Mouse (Mus musculus): ENCODE measurements at regions not wholly inside any gene's neighbourhood (a gene's known extent, or its start where the extent isn't known, plus 50 kb on each side); places are given as distances from the start of the nearest gene placed in this dataset.

- no peak for DNase-seq (ENCODE audit: low spot score)
Observed at GRCm38 (mm10) chr11:111155023-111155422, 89.1 kb downstream of the Kcnj2 start.

DNA sequence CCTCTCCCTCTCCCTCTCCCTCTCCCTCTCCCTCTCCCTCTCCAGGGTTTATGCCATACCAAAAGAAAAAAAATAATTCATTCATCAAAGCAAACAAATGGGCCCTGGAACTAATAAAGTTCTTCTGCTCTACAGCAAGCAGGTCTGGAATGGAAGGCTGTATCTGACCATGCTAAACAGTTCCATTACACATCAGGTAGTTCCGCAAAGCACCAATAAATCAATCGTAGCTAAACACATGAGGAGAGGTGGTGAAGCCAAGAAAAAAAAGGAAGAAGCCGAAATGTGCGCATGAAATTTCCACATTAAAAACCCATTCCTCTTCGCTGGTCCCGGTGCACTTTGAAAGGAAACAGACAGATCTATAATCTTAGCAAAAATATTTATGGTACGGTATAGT, 89.8 kb downstream of the Kcnj2 start:
- DNase-seq (ENCODE audit: low spot score), result no peak

DNA sequence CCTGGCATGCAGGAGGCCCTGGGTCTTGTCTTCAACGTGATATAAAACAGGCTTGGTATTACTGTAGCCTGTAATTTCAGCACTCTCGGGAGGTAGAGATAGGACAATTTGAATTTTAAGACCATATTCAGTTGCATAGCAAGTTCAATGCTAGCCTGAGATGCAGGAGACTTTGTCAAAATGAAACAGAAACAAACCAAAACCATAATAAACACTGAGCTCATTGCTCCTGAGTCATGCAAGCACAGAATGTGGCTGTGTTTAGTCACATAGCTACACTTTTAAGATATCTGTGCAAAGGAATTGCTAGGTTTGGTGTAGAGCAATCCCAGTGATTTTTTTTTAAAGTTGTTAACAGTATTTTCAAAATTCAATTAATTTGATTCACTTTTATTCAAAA, 93.3 kb downstream of the Kcnj2 start:
- DNase-seq (ENCODE audit: low spot score), result no peak

DNA sequence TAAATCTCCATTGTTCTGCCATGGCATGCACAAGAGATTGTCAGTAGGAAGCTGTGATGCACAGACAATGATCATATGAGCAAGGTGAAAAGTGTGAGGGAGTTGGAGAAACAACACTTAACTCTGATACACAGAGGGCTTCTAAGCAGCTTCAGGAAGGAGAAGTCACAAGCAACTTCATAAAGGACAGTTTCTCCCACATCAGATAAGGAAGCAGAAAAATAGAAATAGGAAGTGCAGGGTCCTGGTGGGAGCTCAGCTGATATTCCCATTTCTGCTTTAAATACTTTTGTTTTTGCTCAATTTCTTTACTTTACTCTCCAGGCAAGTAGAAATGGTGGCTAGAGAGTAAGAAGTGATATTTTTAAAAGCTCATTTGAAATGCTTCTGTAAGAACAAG, 98.9 kb downstream of the Kcnj2 start:
- no peak for DNase-seq (ENCODE audit: low spot score)

GRCm38 (mm10) chr11:111170174-111170800, 104.3 kb downstream of the Kcnj2 start:
- DNase-seq (ENCODE audit: low spot score), result no peak

- DNase-seq (ENCODE audit: low spot score), result no peak
Observed at GRCm38 (mm10) chr11:111173525-111173924, 107.6 kb downstream of the Kcnj2 start.

DNA sequence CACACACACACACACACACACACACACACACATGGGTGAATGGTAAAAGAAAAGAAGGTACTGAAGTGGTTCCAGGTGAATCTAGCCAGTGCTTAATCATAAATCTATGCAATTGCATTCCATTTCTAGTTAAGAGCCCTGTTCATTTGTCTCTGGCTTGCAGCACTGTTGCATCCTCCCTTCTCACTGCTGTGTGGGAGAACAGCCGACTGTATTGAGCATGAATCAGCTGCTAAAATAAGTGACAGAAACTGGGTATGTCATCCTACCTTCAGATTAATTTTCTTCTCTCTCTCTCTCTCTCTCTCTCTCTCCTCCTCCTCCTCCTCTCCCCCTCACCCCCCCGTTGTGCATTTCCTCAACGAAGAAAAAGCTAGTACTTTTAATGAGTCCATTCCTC, 109.6 kb downstream of the Kcnj2 start:
- DNase-seq (ENCODE audit: low spot score), result no peak

DNA sequence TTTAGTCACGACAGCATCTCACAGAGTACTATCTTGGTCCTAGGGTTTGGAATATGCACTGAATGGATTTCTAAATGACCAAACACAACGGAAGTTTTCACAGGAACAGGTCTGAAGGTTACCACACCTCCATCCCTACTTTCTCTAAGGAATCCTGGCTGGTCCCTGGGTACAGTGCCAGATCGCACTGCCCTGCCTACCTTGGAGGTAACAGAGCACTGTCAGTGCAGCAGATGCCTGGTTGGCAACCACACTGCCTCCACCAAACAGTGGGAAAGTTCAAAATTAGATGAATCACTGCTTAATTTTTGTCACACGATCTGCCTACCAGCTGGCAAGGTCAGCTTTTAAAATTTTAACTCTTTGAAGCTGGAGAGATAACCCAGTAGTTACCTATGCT, 111.6 kb downstream of the Kcnj2 start:
- no peak for DNase-seq (ENCODE audit: low spot score)

DNA sequence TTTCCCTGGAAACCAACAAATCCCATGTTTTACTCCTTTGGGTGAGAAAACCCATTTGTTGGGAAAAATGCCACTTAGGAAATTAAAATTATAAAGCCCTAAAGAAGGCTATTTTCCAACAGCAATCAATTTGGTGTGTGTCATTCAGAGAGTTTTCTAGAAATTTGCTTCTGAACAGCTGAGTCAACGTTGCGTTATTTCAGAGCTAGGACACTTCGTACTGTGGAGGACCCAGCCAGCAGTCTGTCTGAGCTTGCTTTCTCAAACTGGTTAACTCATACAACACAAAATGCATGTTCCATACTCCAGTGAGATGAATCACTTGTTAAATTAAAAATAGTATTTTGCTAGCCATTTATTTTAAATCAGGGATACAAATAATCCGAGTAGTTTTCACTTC, 131.5 kb downstream of the Kcnj2 start:
- no peak for DNase-seq (ENCODE audit: low spot score)

GRCm38 (mm10) chr11:111200512-111200911, 134.5 kb downstream of the Kcnj2 start:
- DNase-seq (ENCODE audit: low spot score), result no peak

- no peak for DNase-seq (ENCODE audit: low spot score)
Observed at GRCm38 (mm10) chr11:111202780-111203179, 136.8 kb downstream of the Kcnj2 start.

DNA sequence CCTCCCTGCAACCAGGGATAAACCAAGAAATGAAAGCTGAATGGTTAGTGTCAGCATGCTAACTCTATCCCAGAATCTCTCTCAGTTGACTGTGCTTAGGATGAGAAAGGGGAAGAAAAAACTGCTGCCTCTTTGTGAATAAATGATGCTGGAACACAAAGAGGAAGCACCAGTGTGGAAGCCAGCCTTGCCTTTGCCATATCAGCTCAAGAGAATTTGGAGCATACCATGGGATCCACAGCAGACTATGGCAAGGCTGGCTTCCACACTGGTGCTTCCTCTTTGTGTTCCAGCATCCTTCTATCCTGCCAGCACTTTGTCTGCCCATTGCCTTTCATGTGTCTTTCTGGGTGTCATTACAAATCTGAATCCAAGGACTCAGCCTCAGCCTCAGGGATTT, 144.6 kb downstream of the Kcnj2 start:
- DNase-seq (ENCODE audit: low spot score), result no peak

DNA sequence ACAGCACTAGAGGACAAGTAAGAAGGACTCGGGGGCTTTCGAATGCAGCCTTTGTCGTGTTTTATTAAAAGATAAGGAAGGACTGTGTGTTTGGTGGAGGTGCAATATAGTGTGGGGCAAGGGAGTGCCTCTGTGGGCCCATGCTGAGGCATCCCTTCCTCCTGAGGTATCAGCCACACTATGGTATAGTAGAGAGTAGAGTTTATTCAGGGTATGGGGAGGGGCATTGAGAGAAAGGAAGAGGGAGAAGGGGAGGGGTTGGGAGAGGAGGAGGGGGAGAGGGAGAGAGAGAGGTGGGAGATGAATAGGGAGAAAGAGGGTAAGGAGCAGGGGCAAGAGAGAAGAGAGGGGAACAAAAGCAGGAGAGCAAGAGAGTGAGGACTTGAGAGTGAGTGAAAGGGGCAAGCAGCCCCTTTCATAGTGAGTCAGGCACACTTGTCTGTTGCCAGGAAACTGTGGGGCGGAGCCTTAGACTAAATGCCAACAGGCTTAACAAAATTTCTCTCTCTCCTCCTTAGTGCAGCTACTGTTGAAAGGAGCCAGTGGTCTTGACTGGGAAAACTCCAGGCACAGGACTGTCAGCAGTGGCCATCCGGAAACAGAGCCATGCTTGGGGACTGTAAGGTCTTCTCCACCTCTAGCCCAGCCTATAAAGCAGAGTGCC, 146.2 kb downstream of the Kcnj2 start:
- no peak for DNase-seq (ENCODE audit: low spot score)

- no peak for DNase-seq (ENCODE audit: low spot score)
Observed at GRCm38 (mm10) chr11:111212702-111213328, 146.9 kb downstream of the Kcnj2 start.

DNA sequence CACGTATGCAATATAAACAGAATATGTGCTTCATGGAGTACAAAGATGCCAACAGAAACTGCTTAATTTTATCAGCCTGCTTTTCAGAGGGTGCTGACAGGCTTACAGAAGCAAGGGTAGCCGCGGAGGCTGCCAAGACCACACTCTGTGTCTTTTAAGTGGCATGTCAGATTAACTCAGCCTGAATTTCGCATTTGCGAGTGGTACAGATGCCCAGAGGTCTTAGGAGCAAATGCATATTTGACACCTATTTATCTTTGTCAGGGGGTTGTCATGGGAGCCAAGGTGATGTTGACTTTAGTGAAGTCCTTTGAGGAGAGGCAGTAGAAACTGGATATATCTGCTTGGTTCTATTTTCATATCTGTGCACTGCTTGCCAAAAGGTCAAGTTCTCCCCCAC, 149.0 kb downstream of the Kcnj2 start:
- DNase-seq (ENCODE audit: low spot score), result no peak

DNA sequence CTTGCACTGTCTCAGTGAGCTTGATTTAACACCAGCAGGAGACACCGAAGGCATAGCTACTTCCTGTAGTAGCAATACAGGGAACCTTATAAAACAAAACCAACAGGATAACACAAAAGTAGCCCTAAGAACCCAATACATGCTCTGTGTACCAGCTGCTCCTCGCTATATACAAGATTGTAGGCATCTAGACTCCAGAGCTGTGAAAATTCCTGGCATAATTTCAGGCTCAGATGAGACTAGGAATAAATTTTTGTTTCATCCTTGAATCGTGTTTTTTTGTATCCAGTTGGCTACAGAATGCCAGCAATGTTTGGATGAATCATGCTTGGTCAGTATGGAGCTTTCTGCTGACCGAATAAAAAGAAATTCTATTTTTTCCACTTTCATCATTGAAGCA, 157.9 kb downstream of the Kcnj2 start:
- no peak for DNase-seq (ENCODE audit: low spot score)

GRCm38 (mm10) chr11:111227305-111227704, 161.3 kb downstream of the Kcnj2 start:
- no peak for DNase-seq (ENCODE audit: low spot score)

DNA sequence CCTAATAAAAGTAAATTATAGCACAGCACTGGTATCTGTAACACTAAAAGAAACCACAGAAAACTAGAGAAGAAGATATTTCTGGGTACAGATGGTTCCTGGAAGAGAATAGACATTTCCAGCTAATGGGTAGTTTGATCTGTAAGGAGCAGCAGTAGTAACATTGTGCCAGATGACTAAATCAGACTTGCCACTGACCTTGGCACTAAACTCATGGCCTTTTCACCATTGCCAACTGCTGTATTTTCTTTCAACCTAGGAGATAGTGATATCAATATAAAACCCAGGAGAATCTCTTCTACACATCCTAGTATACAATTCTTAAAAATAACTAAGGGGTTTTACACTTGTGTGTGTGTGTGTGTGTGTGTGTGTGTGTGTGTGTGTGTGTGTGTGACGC, 170.8 kb downstream of the Kcnj2 start:
- no peak for DNase-seq (ENCODE audit: low spot score)

DNA sequence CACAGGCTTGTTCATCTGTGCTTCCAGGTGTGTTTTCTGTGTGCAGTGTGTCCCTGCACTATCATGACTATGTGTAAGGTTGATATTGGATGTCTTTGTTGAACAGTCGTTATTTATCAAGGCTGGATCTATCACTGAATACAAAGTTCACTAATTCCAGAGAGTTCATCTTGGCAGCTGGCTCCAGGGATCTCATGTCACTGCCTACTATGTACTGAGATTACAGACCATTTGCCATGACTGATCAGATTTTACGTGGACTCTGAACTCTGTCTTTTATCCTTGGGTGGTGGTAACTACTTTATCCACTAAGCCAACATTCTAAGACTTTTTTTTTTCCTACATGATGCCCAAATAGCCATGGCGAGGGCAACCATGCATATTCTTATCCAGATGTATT, 173.8 kb downstream of the Kcnj2 start:
- DNase-seq (ENCODE audit: low spot score), result no peak

GRCm38 (mm10) chr11:111252226-111252625, 186.3 kb downstream of the Kcnj2 start:
- no peak for DNase-seq (ENCODE audit: low spot score)

- DNase-seq (ENCODE audit: low spot score), result no peak
Observed at GRCm38 (mm10) chr11:111256596-111256995, 190.6 kb downstream of the Kcnj2 start.

DNA sequence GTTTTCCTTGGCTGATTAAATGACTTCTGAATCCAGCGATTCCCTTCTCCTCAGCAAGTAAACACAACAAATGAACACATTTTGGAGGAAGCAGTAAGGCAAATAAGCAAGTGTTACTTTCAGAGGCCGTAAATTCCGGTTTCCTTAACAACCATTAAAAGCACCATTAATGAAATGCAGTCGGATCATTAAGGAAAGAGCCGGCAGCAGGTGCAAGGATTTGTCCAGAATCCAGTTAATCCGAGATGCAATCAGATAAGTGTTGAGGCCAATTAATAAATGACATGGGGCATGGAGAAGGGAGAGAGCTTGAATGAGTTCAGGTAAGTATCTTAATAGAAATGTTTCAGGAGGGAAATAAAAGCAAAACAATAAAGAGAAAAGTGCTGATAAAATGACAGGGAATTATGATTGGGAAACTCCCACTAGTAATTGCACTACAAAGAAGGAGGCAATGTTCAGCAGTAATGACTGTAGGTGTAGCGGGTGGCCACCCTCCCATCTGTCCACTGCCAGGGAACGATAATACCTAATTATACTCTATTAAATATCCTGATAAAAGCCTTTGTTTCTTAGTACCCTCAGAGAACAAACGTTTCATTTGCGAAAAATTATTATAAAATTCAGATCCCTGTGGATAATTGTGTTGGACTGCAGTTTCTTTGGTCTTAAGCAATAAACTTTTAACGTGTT, 194.9 kb downstream of the Kcnj2 start:
- no peak for DNase-seq (ENCODE audit: low spot score)

- DNase-seq (ENCODE audit: low spot score), result no peak
Observed at GRCm38 (mm10) chr11:111273651-111274050, 207.7 kb downstream of the Kcnj2 start.

Measured in spleen, adult 12 weeks (tissue).